Mouse (Mus musculus): ENCODE data around the gene N4bp2. TPM values are rescaled to one million over a fixed set of nuclear protein-coding genes. Genes with fewer than 3 reads are reported as not detected.

N4bp2 gene
- polyA plus RNA-seq, 1 experiment from 2014 or later: 19.0 TPM

DNA sequence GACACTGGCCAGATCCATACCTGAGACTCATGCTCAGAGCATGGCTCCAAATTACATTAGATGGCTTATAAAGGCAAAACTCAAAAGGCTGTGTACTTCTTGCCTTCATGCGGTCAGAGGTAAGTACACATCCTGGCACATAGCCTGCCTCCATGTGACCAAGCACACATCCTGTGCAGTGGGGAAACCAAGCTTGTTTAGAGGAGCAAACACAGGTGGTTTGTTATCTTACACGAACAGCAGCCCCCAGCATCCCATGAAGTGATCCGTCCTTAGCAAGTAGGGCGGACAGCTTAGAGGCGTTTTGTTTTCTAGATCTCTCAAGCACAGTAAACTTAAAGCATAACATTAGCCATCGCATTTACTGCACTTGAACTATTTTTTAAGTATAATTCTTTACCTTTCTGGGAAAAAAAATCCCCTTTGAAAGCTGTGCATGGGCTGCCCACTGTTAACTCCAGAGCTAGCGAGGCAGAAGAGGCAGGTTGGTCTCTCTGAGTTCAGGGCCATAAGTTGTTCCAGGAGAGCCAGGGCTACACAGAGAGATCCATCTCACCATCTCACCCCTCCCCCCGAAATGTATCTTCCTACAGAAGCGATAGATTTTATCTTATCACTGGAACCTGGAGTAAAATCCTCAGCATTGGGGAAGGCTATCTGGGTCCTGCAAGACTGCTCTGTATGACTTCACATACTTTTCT, 32.1 kb downstream of the N4bp2 start:
- peaks cover 5% of the 10 kb centered on the region; the same call in 1 of the 2 replicates for H3K36me3 ChIP-seq (ENCODE audit: control insufficient read depth, insufficient read depth)
- H3K27ac ChIP-seq (ENCODE audit: low read length): no peak overlapping the region
- H3K9me3 ChIP-seq (ENCODE audit: control insufficient read depth, low read length): no peaks in the 10 kb centered on the region
- H3K4me3 ChIP-seq (replicated peaks; ENCODE audit: low read length): no peak overlapping the region
- H3K9ac ChIP-seq (replicated peaks; ENCODE audit: low read depth, low read length): no peak overlapping the region
- no peaks in the 10 kb centered on the region for H3K27me3 ChIP-seq (replicated peaks; ENCODE audit: control insufficient read depth, insufficient read depth, low read length)
- WGBS: 95% methylated on average over 9 of the region's 9 CpGs
- H3K4me1 ChIP-seq (replicated peaks; ENCODE audit: control insufficient read depth, insufficient read depth, low read length): no peaks in the 10 kb centered on the region
- ATAC-seq: no peak
- H3K4me2 ChIP-seq (ENCODE audit: low read length): no peak overlapping the region

DNA sequence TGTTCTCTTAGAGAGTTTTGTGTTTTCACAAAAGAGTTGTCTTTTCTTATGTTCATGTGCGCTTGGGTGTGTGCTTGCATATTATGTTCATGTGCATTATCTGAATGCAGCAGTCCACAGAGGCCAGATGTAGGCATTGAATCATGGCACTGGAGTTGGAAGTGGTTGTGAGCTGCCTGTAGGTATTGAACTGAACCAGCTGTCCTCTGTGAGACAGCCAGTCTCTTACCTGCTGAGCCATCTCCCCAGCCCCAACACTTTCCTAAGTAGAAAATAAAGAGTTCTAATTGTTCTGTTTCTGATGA, 32.6 kb downstream of the N4bp2 start:
- no peaks in the 10 kb centered on the region for H3K9me3 ChIP-seq (ENCODE audit: control insufficient read depth, low read length)
- no peak overlapping the region for H3K27ac ChIP-seq (ENCODE audit: low read length)
- ATAC-seq: no peak
- no peak overlapping the region for H3K4me2 ChIP-seq (ENCODE audit: low read length)
- WGBS: 100% methylated on average over 1 of the region's 1 CpGs
- peaks cover 6% of the 10 kb centered on the region; the same call in 1 of the 2 replicates for H3K36me3 ChIP-seq (ENCODE audit: control insufficient read depth, insufficient read depth)
- no peak overlapping the region for H3K4me3 ChIP-seq (replicated peaks; ENCODE audit: low read length)
- no peak overlapping the region for H3K9ac ChIP-seq (replicated peaks; ENCODE audit: low read depth, low read length)
- H3K27me3 ChIP-seq (replicated peaks; ENCODE audit: control insufficient read depth, insufficient read depth, low read length): no peaks in the 10 kb centered on the region
- no peaks in the 10 kb centered on the region for H3K4me1 ChIP-seq (replicated peaks; ENCODE audit: control insufficient read depth, insufficient read depth, low read length)

- H3K36me3 ChIP-seq (ENCODE audit: control insufficient read depth, insufficient read depth): peaks cover 19% of the 10 kb centered on the region
- 73% methylated on average over 5 of the region's 5 CpGs for WGBS
These were observed 60.3 kb downstream of the N4bp2 start for GRCm38 (mm10) chr5:65823601-65824133.

DNA sequence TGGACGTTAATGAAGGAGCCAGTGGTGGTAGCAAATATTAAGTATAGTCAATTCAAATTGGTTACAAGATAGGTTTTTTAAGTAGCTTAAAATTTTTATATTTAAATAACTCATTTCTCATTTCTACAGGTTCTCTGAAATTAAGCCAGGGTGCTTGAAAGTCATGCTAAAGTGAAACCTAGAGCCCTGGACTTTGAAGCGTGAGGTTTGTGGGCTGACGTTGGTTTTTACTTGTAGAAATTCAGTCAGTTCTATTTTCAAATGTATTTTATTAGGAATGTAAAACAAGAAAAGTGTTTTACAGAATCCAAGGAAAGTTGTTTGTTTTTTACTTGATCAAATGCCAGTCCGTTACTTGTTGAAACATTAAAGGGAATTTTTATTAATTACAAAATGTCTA, 63.2 kb downstream of the N4bp2 start:
- Histone ChIP-seq H3K27ac (ENCODE audit: low read length) (no peak overlapping the region), H3K9me3 (ENCODE audit: control insufficient read depth, low read length) (no peaks in the 10 kb centered on the region), H3K4me1 (replicated peaks; ENCODE audit: control insufficient read depth, insufficient read depth, low read length) (no peaks in the 10 kb centered on the region), H3K27me3 (replicated peaks; ENCODE audit: control insufficient read depth, insufficient read depth, low read length) (no peaks in the 10 kb centered on the region), H3K4me2 (ENCODE audit: low read length) (no peak overlapping the region), H3K36me3 (ENCODE audit: control insufficient read depth, insufficient read depth) (peaks cover 21% of the 10 kb centered on the region), H3K9ac (replicated peaks; ENCODE audit: low read depth, low read length) (no peak overlapping the region), H3K4me3 (replicated peaks; ENCODE audit: low read length) (no peak overlapping the region)
- no peak for ATAC-seq
- over 99% methylated on average over 4 of the region's 4 CpGs for WGBS

More at GRCm38 (mm10) chr5:65823601-65824133, 60.3 kb downstream of the N4bp2 start:
- Histone ChIP-seq H3K4me3 (replicated peaks; ENCODE audit: low read length) (no peak overlapping the region), H3K27me3 (replicated peaks; ENCODE audit: control insufficient read depth, insufficient read depth, low read length) (no peaks in the 10 kb centered on the region), H3K9ac (replicated peaks; ENCODE audit: low read depth, low read length) (no peak overlapping the region), H3K27ac (ENCODE audit: low read length) (no peak overlapping the region), H3K4me1 (replicated peaks; ENCODE audit: control insufficient read depth, insufficient read depth, low read length) (no peaks in the 10 kb centered on the region), H3K4me2 (ENCODE audit: low read length) (no peak overlapping the region), H3K9me3 (ENCODE audit: control insufficient read depth, low read length) (no peaks in the 10 kb centered on the region)
- peak; percentile 28; the same call in 1 of the 2 replicates for ATAC-seq

GRCm38 (mm10) chr5:65827102-65827501, 63.8 kb downstream of the N4bp2 start:
- Histone ChIP-seq H3K4me2 (ENCODE audit: low read length) (no peak overlapping the region), H3K27ac (ENCODE audit: low read length) (no peak overlapping the region), H3K36me3 (ENCODE audit: control insufficient read depth, insufficient read depth) (peaks cover 16% of the 10 kb centered on the region), H3K4me3 (replicated peaks; ENCODE audit: low read length) (no peak overlapping the region), H3K4me1 (replicated peaks; ENCODE audit: control insufficient read depth, insufficient read depth, low read length) (no peaks in the 10 kb centered on the region), H3K9ac (replicated peaks; ENCODE audit: low read depth, low read length) (no peak overlapping the region), H3K27me3 (replicated peaks; ENCODE audit: control insufficient read depth, insufficient read depth, low read length) (no peaks in the 10 kb centered on the region), H3K9me3 (ENCODE audit: control insufficient read depth, low read length) (no peaks in the 10 kb centered on the region)
- no peak for ATAC-seq
- WGBS: 88% methylated on average over 8 of the region's 8 CpGs

DNA sequence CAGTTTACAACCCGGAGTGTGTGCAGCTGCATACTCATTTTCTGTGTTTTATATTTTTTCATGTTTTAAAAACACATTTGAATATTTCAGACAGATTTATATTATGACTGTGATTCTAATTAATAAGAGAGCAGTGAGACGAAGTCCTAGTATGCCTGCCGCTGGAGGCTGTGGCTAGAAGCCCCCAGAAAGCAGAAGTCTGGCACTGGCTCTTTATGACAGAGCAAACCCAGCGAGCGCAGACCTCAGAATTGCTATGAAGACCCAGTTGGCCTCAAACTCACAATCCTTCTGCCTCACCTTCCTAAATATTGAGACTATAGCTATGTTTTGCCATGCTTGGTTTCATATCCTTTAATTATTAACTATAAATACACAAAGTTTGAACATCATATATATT, 64.9 kb downstream of the N4bp2 start:
- H3K36me3 ChIP-seq (ENCODE audit: control insufficient read depth, insufficient read depth): peaks cover 12% of the 10 kb centered on the region
- H3K27ac ChIP-seq (ENCODE audit: low read length): no peak overlapping the region
- H3K27me3 ChIP-seq (replicated peaks; ENCODE audit: control insufficient read depth, insufficient read depth, low read length): no peaks in the 10 kb centered on the region
- no peak overlapping the region for H3K4me3 ChIP-seq (replicated peaks; ENCODE audit: low read length)
- no peak overlapping the region for H3K9ac ChIP-seq (replicated peaks; ENCODE audit: low read depth, low read length)
- no peaks in the 10 kb centered on the region for H3K9me3 ChIP-seq (ENCODE audit: control insufficient read depth, low read length)
- no peak for ATAC-seq
- 94% methylated on average over 5 of the region's 5 CpGs for WGBS
- no peak overlapping the region for H3K4me2 ChIP-seq (ENCODE audit: low read length)
- no peaks in the 10 kb centered on the region for H3K4me1 ChIP-seq (replicated peaks; ENCODE audit: control insufficient read depth, insufficient read depth, low read length)

DNA sequence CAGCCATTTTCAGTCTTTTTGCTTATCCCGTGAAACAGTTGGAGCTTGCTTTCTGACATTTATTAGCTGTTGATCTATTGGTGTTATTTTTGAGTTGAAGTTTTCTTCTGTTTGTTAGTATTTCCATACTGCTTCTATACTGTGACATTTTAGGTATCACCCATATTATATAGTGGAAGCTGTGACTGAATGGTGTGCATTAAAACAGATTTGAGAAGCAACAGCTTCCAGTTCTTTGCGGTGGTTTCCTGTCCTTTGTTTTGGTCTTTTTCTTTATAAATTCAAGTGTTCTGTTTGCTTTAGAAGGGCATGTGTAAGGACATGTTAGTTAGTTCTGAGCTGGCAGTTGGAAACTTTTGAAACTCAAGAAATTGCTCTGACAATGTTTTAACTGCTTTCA, 65.7 kb downstream of the N4bp2 start:
- WGBS: 89% methylated on average over 2 of the region's 2 CpGs
- no peak overlapping the region for H3K4me3 ChIP-seq (replicated peaks; ENCODE audit: low read length)
- peaks cover 12% of the 10 kb centered on the region for H3K36me3 ChIP-seq (ENCODE audit: control insufficient read depth, insufficient read depth)
- ATAC-seq: no peak
- no peak overlapping the region for H3K27ac ChIP-seq (ENCODE audit: low read length)
- H3K27me3 ChIP-seq (replicated peaks; ENCODE audit: control insufficient read depth, insufficient read depth, low read length): no peaks in the 10 kb centered on the region
- H3K4me1 ChIP-seq (replicated peaks; ENCODE audit: control insufficient read depth, insufficient read depth, low read length): no peaks in the 10 kb centered on the region
- no peaks in the 10 kb centered on the region for H3K9me3 ChIP-seq (ENCODE audit: control insufficient read depth, low read length)
- no peak overlapping the region for H3K9ac ChIP-seq (replicated peaks; ENCODE audit: low read depth, low read length)
- no peak overlapping the region for H3K4me2 ChIP-seq (ENCODE audit: low read length)

GRCm38 (mm10) chr5:65831917-65832618, 68.7 kb downstream of the N4bp2 start:
- ATAC-seq: peak; percentile 28; the same call in 1 of the 2 replicates
- H3K4me2 ChIP-seq (ENCODE audit: low read length): no peak overlapping the region
- 90% methylated on average over 11 of the region's 11 CpGs for WGBS
- H3K4me1 ChIP-seq (replicated peaks; ENCODE audit: control insufficient read depth, insufficient read depth, low read length): no peaks in the 10 kb centered on the region
- no peak overlapping the region for H3K4me3 ChIP-seq (replicated peaks; ENCODE audit: low read length)
- H3K9me3 ChIP-seq (ENCODE audit: control insufficient read depth, low read length): no peaks in the 10 kb centered on the region
- H3K27ac ChIP-seq (ENCODE audit: low read length): no peak overlapping the region
- peaks cover 3% of the 10 kb centered on the region; the same call in 1 of the 2 replicates for H3K36me3 ChIP-seq (ENCODE audit: control insufficient read depth, insufficient read depth)
- no peak overlapping the region for H3K9ac ChIP-seq (replicated peaks; ENCODE audit: low read depth, low read length)
- no peaks in the 10 kb centered on the region for H3K27me3 ChIP-seq (replicated peaks; ENCODE audit: control insufficient read depth, insufficient read depth, low read length)

GRCm38 (mm10) chr5:65833092-65833491, 69.8 kb downstream of the N4bp2 start:
- H3K27me3 ChIP-seq (replicated peaks; ENCODE audit: control insufficient read depth, insufficient read depth, low read length): no peaks in the 10 kb centered on the region
- 90% methylated on average over 3 of the region's 3 CpGs for WGBS
- H3K9ac ChIP-seq (replicated peaks; ENCODE audit: low read depth, low read length): no peak overlapping the region
- no peaks in the 10 kb centered on the region for H3K9me3 ChIP-seq (ENCODE audit: control insufficient read depth, low read length)
- H3K36me3 ChIP-seq (ENCODE audit: control insufficient read depth, insufficient read depth): 0 out of 2 replicates have a peak, but pooled peaks cover 2% of the 10 kb centered on the region
- H3K4me2 ChIP-seq (ENCODE audit: low read length): no peak overlapping the region
- no peak for ATAC-seq
- no peaks in the 10 kb centered on the region for H3K4me1 ChIP-seq (replicated peaks; ENCODE audit: control insufficient read depth, insufficient read depth, low read length)
- no peak overlapping the region for H3K4me3 ChIP-seq (replicated peaks; ENCODE audit: low read length)
- H3K27ac ChIP-seq (ENCODE audit: low read length): no peak overlapping the region
